Mouse (Mus musculus): Measurements from ENCODE around the gene Gm20388. TPM values are rescaled to one million over a fixed set of nuclear protein-coding genes. Genes with fewer than 3 reads are reported as not detected.

The Gm20388 gene
- polyA plus RNA-seq, 1 experiment from 2014 or later: 12.4 TPM

- Histone ChIP-seq H3K27me3 (replicated peaks; ENCODE audit: control insufficient read depth, insufficient read depth, low read length) (no peaks in the 10 kb centered on the region), H3K4me1 (ENCODE audit: control insufficient read depth, insufficient read depth, low read depth, low read length) (peaks cover 25% of the 10 kb centered on the region), H3K4me3 (ENCODE audit: low read length) (no peak overlapping the region), H3K4me2 (ENCODE audit: low read length) (no peak overlapping the region), H3K36me3 (ENCODE audit: control insufficient read depth, insufficient read depth, low read length) (no peaks in the 10 kb centered on the region), H3K27ac (ENCODE audit: low read depth, low read length) (no peak overlapping the region), H3K9me3 (ENCODE audit: control insufficient read depth, low read length) (no peaks in the 10 kb centered on the region), H3K9ac (ENCODE audit: low read depth, low read length) (no peak overlapping the region)
- whole genome bisulfite sequencing: 46% methylated on average over 10 of the region's 11 CpGs
- no peak for ATAC-seq
Measured at GRCm38 (mm10) chr8:120224521-120225420, 314.1 kb downstream of the Gm20388 start.

- Histone ChIP-seq H3K9me3 (ENCODE audit: control insufficient read depth, low read length) (no peaks in the 10 kb centered on the region), H3K4me2 (ENCODE audit: low read length) (no peak overlapping the region), H3K27me3 (replicated peaks; ENCODE audit: control insufficient read depth, insufficient read depth, low read length) (no peaks in the 10 kb centered on the region; the same call in 1 of the 2 replicates), H3K36me3 (ENCODE audit: control insufficient read depth, insufficient read depth, low read length) (no peaks in the 10 kb centered on the region), H3K4me3 (ENCODE audit: low read length) (no peak overlapping the region), H3K9ac (ENCODE audit: low read depth, low read length) (no peak overlapping the region), H3K27ac (ENCODE audit: low read depth, low read length) (no peak overlapping the region), H3K4me1 (ENCODE audit: control insufficient read depth, insufficient read depth, low read depth, low read length) (peaks cover 33% of the 10 kb centered on the region)
- 21% methylated on average over 10 of the region's 10 CpGs for WGBS
- no peak for ATAC-seq
Measured at GRCm38 (mm10) chr8:120225421-120226151, 314.9 kb downstream of the Gm20388 start.

- no peaks in the 10 kb centered on the region for H3K36me3 ChIP-seq (ENCODE audit: control insufficient read depth, insufficient read depth, low read length)
- H3K27ac ChIP-seq (ENCODE audit: low read depth, low read length): no peak overlapping the region
- no peaks in the 10 kb centered on the region; the same call in 1 of the 2 replicates for H3K27me3 ChIP-seq (replicated peaks; ENCODE audit: control insufficient read depth, insufficient read depth, low read length)
- H3K4me1 ChIP-seq (ENCODE audit: control insufficient read depth, insufficient read depth, low read depth, low read length): peaks cover 47% of the 10 kb centered on the region
- no peak overlapping the region for H3K9ac ChIP-seq (ENCODE audit: low read depth, low read length)
- 21% methylated on average over 2 of the region's 5 CpGs for WGBS
- H3K4me2 ChIP-seq (ENCODE audit: low read length): no peak overlapping the region
- no peaks in the 10 kb centered on the region for H3K9me3 ChIP-seq (ENCODE audit: control insufficient read depth, low read length)
- no peak for ATAC-seq
- H3K4me3 ChIP-seq (ENCODE audit: low read length): no peak overlapping the region
Measured at GRCm38 (mm10) chr8:120226700-120227577, 316.3 kb downstream of the Gm20388 start.

GRCm38 (mm10) chr8:120227578-120227876, 316.9 kb downstream of the Gm20388 start:
- ATAC-seq: no peak
- Histone ChIP-seq H3K4me1 (ENCODE audit: control insufficient read depth, insufficient read depth, low read depth, low read length) (peaks cover 49% of the 10 kb centered on the region), H3K4me2 (ENCODE audit: low read length) (peak overlapping the region; percentile 91), H3K9me3 (ENCODE audit: control insufficient read depth, low read length) (no peaks in the 10 kb centered on the region), H3K9ac (ENCODE audit: low read depth, low read length) (no peak overlapping the region), H3K36me3 (ENCODE audit: control insufficient read depth, insufficient read depth, low read length) (no peaks in the 10 kb centered on the region), H3K27ac (ENCODE audit: low read depth, low read length) (no peak overlapping the region), H3K27me3 (replicated peaks; ENCODE audit: control insufficient read depth, insufficient read depth, low read length) (no peaks in the 10 kb centered on the region; the same call in 1 of the 2 replicates), H3K4me3 (ENCODE audit: low read length) (peak overlapping the region; percentile 72)

- H3K4me1 ChIP-seq (ENCODE audit: control insufficient read depth, insufficient read depth, low read depth, low read length): peaks cover 49% of the 10 kb centered on the region
- no peaks in the 10 kb centered on the region; the same call in 1 of the 2 replicates for H3K27me3 ChIP-seq (replicated peaks; ENCODE audit: control insufficient read depth, insufficient read depth, low read length)
- H3K9me3 ChIP-seq (ENCODE audit: control insufficient read depth, low read length): no peaks in the 10 kb centered on the region
- ATAC-seq: peak; percentile 78
- peak within 1 kb of the TSS; percentile 72 for H3K4me3 ChIP-seq (ENCODE audit: low read length)
- H3K36me3 ChIP-seq (ENCODE audit: control insufficient read depth, insufficient read depth, low read length): no peaks in the 10 kb centered on the region
- H3K27ac ChIP-seq (ENCODE audit: low read depth, low read length): peak within 1 kb of the TSS; percentile 76
- 1% methylated on average over 45 of the region's 52 CpGs for WGBS
- H3K4me2 ChIP-seq (ENCODE audit: low read length): peak within 1 kb of the TSS; percentile 91
- peak within 1 kb of the TSS; percentile 76 for H3K9ac ChIP-seq (ENCODE audit: low read depth, low read length)
Measured at GRCm38 (mm10) chr8:120227891-120228591, 317.4 kb downstream of the Gm20388 start, which contains the start of gene Gse1. Gene Gse1 (plus strand): TSS chr8:120228456.

- H3K9ac ChIP-seq (ENCODE audit: low read depth, low read length): peak overlapping the region; percentile 76
- H3K9me3 ChIP-seq (ENCODE audit: control insufficient read depth, low read length): no peaks in the 10 kb centered on the region
- H3K36me3 ChIP-seq (ENCODE audit: control insufficient read depth, insufficient read depth, low read length): no peaks in the 10 kb centered on the region
- peaks cover 54% of the 10 kb centered on the region for H3K4me1 ChIP-seq (ENCODE audit: control insufficient read depth, insufficient read depth, low read depth, low read length)
- no peaks in the 10 kb centered on the region; the same call in 1 of the 2 replicates for H3K27me3 ChIP-seq (replicated peaks; ENCODE audit: control insufficient read depth, insufficient read depth, low read length)
- H3K27ac ChIP-seq (ENCODE audit: low read depth, low read length): peak overlapping the region; percentile 76
- under 1% methylated on average over 90 of the region's 125 CpGs for WGBS
- ATAC-seq: peak; percentile 17; the same call in 1 of the 2 replicates
- peak overlapping the region; percentile 72 for H3K4me3 ChIP-seq (ENCODE audit: low read length)
- H3K4me2 ChIP-seq (ENCODE audit: low read length): peak overlapping the region; percentile 91
Measured at GRCm38 (mm10) chr8:120228781-120229573, 318.3 kb downstream of the Gm20388 start.

GRCm38 (mm10) chr8:120229574-120229916, 318.9 kb downstream of the Gm20388 start:
- Histone ChIP-seq H3K4me1 (ENCODE audit: control insufficient read depth, insufficient read depth, low read depth, low read length) (peaks cover 58% of the 10 kb centered on the region), H3K27me3 (replicated peaks; ENCODE audit: control insufficient read depth, insufficient read depth, low read length) (no peaks in the 10 kb centered on the region; the same call in 1 of the 2 replicates), H3K4me3 (ENCODE audit: low read length) (peak overlapping the region; percentile 72), H3K4me2 (ENCODE audit: low read length) (peak overlapping the region; percentile 91), H3K27ac (ENCODE audit: low read depth, low read length) (no peak overlapping the region), H3K36me3 (ENCODE audit: control insufficient read depth, insufficient read depth, low read length) (no peaks in the 10 kb centered on the region), H3K9me3 (ENCODE audit: control insufficient read depth, low read length) (no peaks in the 10 kb centered on the region), H3K9ac (ENCODE audit: low read depth, low read length) (peak overlapping the region; percentile 76)
- ATAC-seq: 0 out of 2 replicates have a peak, but pooled peaks have one; percentile 1
- WGBS: 0% methylated on average over 22 of the region's 22 CpGs

- 14% methylated on average over 22 of the region's 22 CpGs for WGBS
- Histone ChIP-seq H3K27ac (ENCODE audit: low read depth, low read length) (no peak overlapping the region), H3K4me1 (ENCODE audit: control insufficient read depth, insufficient read depth, low read depth, low read length) (peaks cover 63% of the 10 kb centered on the region), H3K9ac (ENCODE audit: low read depth, low read length) (peak overlapping the region; percentile 76), H3K9me3 (ENCODE audit: control insufficient read depth, low read length) (no peaks in the 10 kb centered on the region), H3K27me3 (replicated peaks; ENCODE audit: control insufficient read depth, insufficient read depth, low read length) (no peaks in the 10 kb centered on the region; the same call in 1 of the 2 replicates), H3K4me2 (ENCODE audit: low read length) (peak overlapping the region; percentile 91), H3K36me3 (ENCODE audit: control insufficient read depth, insufficient read depth, low read length) (no peaks in the 10 kb centered on the region), H3K4me3 (ENCODE audit: low read length) (peak overlapping the region; percentile 72)
- 0 out of 2 replicates have a peak, but pooled peaks have one; percentile 19 for ATAC-seq
Measured at GRCm38 (mm10) chr8:120230081-120230480, 319.4 kb downstream of the Gm20388 start.
